ENCODE assay signal across 9 mouse cellular contexts in genomic region chr5:32416881-32417280, GRCm38 (mm10). TPM values are rescaled to one million over a fixed set of nuclear protein-coding genes. Genes with fewer than 3 reads are reported as not detected.
DNase-seq lines count a peak whose midpoint lies in the region; ATAC-seq and TF ChIP-seq lines count a peak whose summit lies in the region.
"Had no signal": no experiment of that assay in that cellular context is flagged by ENCODE, and none has a peak within 500 bp of the region (broad histone marks: within the 10 kb centered on the region; RNA-seq: fewer than 3 reads in every experiment).

No protein-coding gene starts in this region.

- DNase-seq in adrenal gland, adult (ENCODE audit: inconsistent age in 2 of 2, low spot score in 1 of 2), result peak; percentile 82 to 83
- no peak for DNase-seq in adrenal gland, postnatal 4 days (ENCODE audit: low spot score in 2 of 2)
- peak; percentile 28 for DNase-seq in lung, adult 2 months
- DNase-seq in thymus, adult 18-20 months, result no peak
- no peak for DNase-seq in urinary bladder, postnatal 4 days (ENCODE audit: low spot score in 2 of 2)
- DNase-seq: right cerebral cortex, postnatal 14 days had no signal

- no peaks in the 10 kb centered on the region for H3K27me3 ChIP-seq in heart, embryonic 14.5 days (ENCODE audit: control insufficient read depth, insufficient read depth, low read length)
- no peaks in the 10 kb centered on the region for H3K27me3 ChIP-seq in forebrain, embryonic 16.5 days (replicated peaks; ENCODE audit: control insufficient read depth, insufficient read depth, low read length)

- H3K4me3 ChIP-seq in brown adipose tissue, adult 24 weeks (ENCODE audit: insufficient read depth, low read depth, low read length), result no peak overlapping the region
- H3K4me3 ChIP-seq in heart, embryonic 14.5 days (ENCODE audit: control insufficient read depth in 1 of 2, insufficient read depth in 1 of 2, low read depth in 1 of 2, low read length in 2 of 2), result no peak overlapping the region
- H3K4me3 ChIP-seq in lung, adult 2 months (replicated peaks; ENCODE audit: extremely low read depth, low read depth, low read length), result no peak overlapping the region
- H3K4me3 ChIP-seq in forebrain, embryonic 16.5 days (replicated peaks; ENCODE audit: low read length), result no peak overlapping the region

- ATAC-seq in heart, embryonic 14.5 days (ENCODE audit: insufficient number of reproducible peaks, insufficient read depth, low FRiP score, low read depth), result peak; percentile 90
- no peak for ATAC-seq in forebrain, embryonic 16.5 days

- peaks cover 28% of the 10 kb centered on the region for H3K4me1 ChIP-seq in brown adipose tissue, adult 24 weeks (ENCODE audit: control insufficient read depth, insufficient read depth, insufficient read length, low read length)
- peaks cover 27 to 52% of the 10 kb centered on the region in 2 experiments for H3K4me1 ChIP-seq in heart, embryonic 14.5 days (ENCODE audit: control insufficient read depth in 2 of 2, insufficient read depth in 2 of 2, low read length in 2 of 2)
- H3K4me1 ChIP-seq in lung, adult 2 months (ENCODE audit: control insufficient read depth, insufficient read depth, low read length), result peaks cover 3% of the 10 kb centered on the region
- H3K4me1 ChIP-seq in forebrain, embryonic 16.5 days (replicated peaks; ENCODE audit: control insufficient read depth, insufficient read depth, low read length), result no peaks in the 10 kb centered on the region

- 3% methylated on average over 4 of the region's 4 CpGs for WGBS in heart, embryonic 14.5 days
- WGBS in lung, adult 2 months, result 11% methylated on average over 4 of the region's 4 CpGs
- whole genome bisulfite sequencing in forebrain, embryonic 16.5 days, result 68% methylated on average over 4 of the region's 4 CpGs

- no peak for TF ChIP-seq CTCF in lung, adult 2 months (IDR thresholded peaks at IDR 0.05; ENCODE audit: insufficient read depth, low read length)

- H3K9me3 ChIP-seq in heart, embryonic 14.5 days (ENCODE audit: control insufficient read depth, low read length), result no peaks in the 10 kb centered on the region
- no peaks in the 10 kb centered on the region for H3K9me3 ChIP-seq in forebrain, embryonic 16.5 days (ENCODE audit: control insufficient read depth, low read length)

- no peak overlapping the region for H3K9ac ChIP-seq in heart, embryonic 14.5 days (ENCODE audit: low read length)
- H3K9ac ChIP-seq in forebrain, embryonic 16.5 days (replicated peaks; ENCODE audit: low read depth, low read length), result no peak overlapping the region

- peak overlapping the region; percentile 28 for H3K27ac ChIP-seq in brown adipose tissue, adult 24 weeks (replicated peaks; ENCODE audit: low read depth, low read length)
- peak overlapping the region; percentile 82 to 89 for H3K27ac ChIP-seq in heart, embryonic 14.5 days (replicated peaks in 1 of 2; ENCODE audit: control insufficient read depth in 1 of 2, insufficient read depth in 1 of 2, low read depth in 2 of 2, low read length in 2 of 2)
- H3K27ac ChIP-seq in forebrain, embryonic 16.5 days (ENCODE audit: low read length), result no peak overlapping the region

- no peak for TF ChIP-seq POLR2A in lung, adult 2 months (IDR thresholded peaks at IDR 0.05; ENCODE audit: borderline replicate concordance, extremely low read depth, low read depth, low read length)

- peak overlapping the region; percentile 16 for H3K4me2 ChIP-seq in heart, embryonic 14.5 days (ENCODE audit: low read length)
- H3K4me2 ChIP-seq in forebrain, embryonic 16.5 days (ENCODE audit: low read length), result no peak overlapping the region

- no peaks in the 10 kb centered on the region for H3K36me3 ChIP-seq in heart, embryonic 14.5 days (ENCODE audit: control insufficient read depth, insufficient read depth, low read length)
- H3K36me3 ChIP-seq in forebrain, embryonic 16.5 days (ENCODE audit: control insufficient read depth, insufficient read depth), result no peaks in the 10 kb centered on the region

RNA-seq across cellular contexts. Expression of gene Ppp1cb, which starts 41.8 kb away (rescaled TPM):
- 100 to 1,000 TPM; 309 to 334 TPM for total RNA-seq in adrenal gland, postnatal 4 days (2021)
- polyA plus RNA-seq in brown adipose tissue, adult 24 weeks (2012; ENCODE audit: insufficient read depth, insufficient read length, missing spikeins), result 510 and 585 TPM in 2 replicates
- polyA plus RNA-seq in heart, embryonic 14.5 days (2014; fragmentation: Nextera tagmentation; extraction: Ambion mirVana), result 276 and 286 TPM in 2 replicates
- 18.4 and 44.2 TPM in 2 replicates for polyA plus RNA-seq in lung, adult 2 months (2012; rRNA removed)
- polyA plus RNA-seq in forebrain, embryonic 16.5 days (2015; fragmentation: Nextera tagmentation; extraction: Ambion mirVana), result 216 and 217 TPM in 2 replicates

Comparison
In these comparisons a context has a peak if more than half of its experiments do, and no peak if none do; other contexts are left out.
1. DNase-seq: peak in adrenal gland, adult (2 of 2) and lung, adult 2 months (single experiment); none in adrenal gland, postnatal 4 days (0 of 2), thymus, adult 18-20 months (0 of 2) and urinary bladder, postnatal 4 days (0 of 2).